Mouse (Mus musculus) limb, embryonic 12.5 days (tissue): ENCODE measurements around the gene Csnk1e. TPM values are rescaled to one million over a fixed set of nuclear protein-coding genes. Genes with fewer than 3 reads are reported as not detected.

Source experiments
- ATAC-seq: fragments of 200-750 bp; cut with Nextera tagmentation; 2 replicates; pipeline ENCODE4 v1.8.0; 2017; ENCODE audit warnings: low read depth, moderate TSS enrichment; ENCODE audit not compliant: insufficient number of reproducible peaks, insufficient read depth, low FRiP score, low TSS enrichment
- H3K27ac ChIP-seq: fragments of 300-500 bp; sonication (generic); 2 replicates; pipeline ENCODE4 v1.5.1; 2016; ENCODE audit warnings: mild to moderate bottlenecking, moderate library complexity
- H3K27me3 ChIP-seq: fragments of 300-500 bp; sonication (generic); 2 replicates; pipeline ENCODE4 v1.6.1; 2016; ENCODE audit warnings: mild to moderate bottlenecking, moderate library complexity
- H3K36me3 ChIP-seq: fragments of 300-500 bp; sonication (generic); 2 replicates; pipeline ENCODE4 v1.6.1; 2016; ENCODE audit warnings: mild to moderate bottlenecking, moderate library complexity
- H3K4me1 ChIP-seq: fragments of 300-500 bp; sonication (generic); replicated peaks from 2 replicates; pipeline ENCODE4 v1.6.1; 2016
- H3K4me2 ChIP-seq: fragments of 300-500 bp; sonication (generic); 2 replicates; pipeline ENCODE4 v1.6.1; 2016; ENCODE audit warnings: mild to moderate bottlenecking, moderate library complexity
- H3K4me3 ChIP-seq: fragments of 300-500 bp; sonication (generic); replicated peaks from 2 replicates; pipeline ENCODE4 v1.5.1; 2016; ENCODE audit warnings: mild to moderate bottlenecking
- H3K9ac ChIP-seq: fragments of 300-500 bp; sonication (generic); replicated peaks from 2 replicates; pipeline ENCODE4 v1.6.1; 2016; ENCODE audit warnings: mild to moderate bottlenecking, moderate library complexity
- H3K9me3 ChIP-seq: fragments of 300-500 bp; sonication (generic); 2 replicates; pipeline ENCODE4 v1.6.1; 2016; ENCODE audit warnings: mild to moderate bottlenecking, moderate library complexity
- WGBS: fragments of 180-500 bp; shearing (Covaris S2); methylation state at CpG from one replicate; pipeline ENCODE4 v1.1.7; 2016; 5-methylcytosine and 5-hydroxymethylcytosine counted together
- polyA plus RNA-seq: library from polyadenylated mRNA; unstranded; fragments of >200 nt; fragmentation: Nextera tagmentation; extraction: Ambion mirVana; gene quantifications from 2 replicates; pipeline ENCODE4 v1.2.1, GENCODE M21; 2016

Csnk1e gene
- polyA plus RNA-seq, 1 experiment from 2014 or later, result 148 TPM

- no peak overlapping the region for H3K27ac ChIP-seq
Measured at GRCm38 (mm10) chr15:79392527-79392926, 62.8 kb downstream of the Csnk1e start.

GRCm38 (mm10) chr15:79391447-79392093 is 63.8 kb downstream of the Csnk1e start:
- Histone ChIP-seq H3K27ac (0 out of 2 replicates have a peak overlapping the region, but pooled peaks have one; percentile 14), H3K36me3 (peaks cover 21% of the 10 kb centered on the region; the same call in 1 of the 2 replicates), H3K4me3 (no peak overlapping the region), H3K4me1 (peaks cover 64% of the 10 kb centered on the region), H3K9ac (no peak overlapping the region), H3K9me3 (no peaks in the 10 kb centered on the region), H3K27me3 (no peaks in the 10 kb centered on the region), H3K4me2 (no peak overlapping the region)
- WGBS, result 47% methylated on average over 7 of the region's 7 CpGs
- no peak for ATAC-seq

More at GRCm38 (mm10) chr15:79392527-79392926, 62.8 kb downstream of the Csnk1e start:
- ATAC-seq, result no peak
- Histone ChIP-seq H3K27me3 (no peaks in the 10 kb centered on the region), H3K4me1 (peaks cover 64% of the 10 kb centered on the region), H3K9ac (no peak overlapping the region), H3K4me2 (no peak overlapping the region), H3K9me3 (no peaks in the 10 kb centered on the region), H3K36me3 (peaks cover 25% of the 10 kb centered on the region; the same call in 1 of the 2 replicates), H3K4me3 (no peak overlapping the region)
- WGBS, result 89% methylated on average over 5 of the region's 5 CpGs

- 87% methylated on average over 6 of the region's 6 CpGs for WGBS
Measured at GRCm38 (mm10) chr15:79390434-79390833, 64.9 kb downstream of the Csnk1e start.

GRCm38 (mm10) chr15:79388171-79388570 is 67.2 kb downstream of the Csnk1e start:
- Histone ChIP-seq H3K4me2 (no peak overlapping the region), H3K9ac (no peak overlapping the region), H3K27me3 (no peaks in the 10 kb centered on the region), H3K27ac (no peak overlapping the region), H3K4me3 (no peak overlapping the region), H3K4me1 (peaks cover 42% of the 10 kb centered on the region), H3K9me3 (no peaks in the 10 kb centered on the region), H3K36me3 (peaks cover 19% of the 10 kb centered on the region; the same call in 1 of the 2 replicates)
- 67% methylated on average over 6 of the region's 6 CpGs for WGBS
- no peak for ATAC-seq

More at GRCm38 (mm10) chr15:79390434-79390833, 64.9 kb downstream of the Csnk1e start:
- no peak overlapping the region for H3K4me2 ChIP-seq
- no peaks in the 10 kb centered on the region for H3K27me3 ChIP-seq
- H3K9me3 ChIP-seq, result no peaks in the 10 kb centered on the region
- H3K36me3 ChIP-seq, result peaks cover 12% of the 10 kb centered on the region; the same call in 1 of the 2 replicates
- peaks cover 64% of the 10 kb centered on the region for H3K4me1 ChIP-seq
- H3K27ac ChIP-seq, result no peak overlapping the region
- no peak for ATAC-seq
- H3K9ac ChIP-seq, result no peak overlapping the region
- no peak overlapping the region for H3K4me3 ChIP-seq

GRCm38 (mm10) chr15:79387611-79388010 is 67.8 kb downstream of the Csnk1e start:
- ATAC-seq, result no peak
- Histone ChIP-seq H3K4me1 (peaks cover 36% of the 10 kb centered on the region), H3K4me3 (no peak overlapping the region), H3K9ac (no peak overlapping the region), H3K9me3 (no peaks in the 10 kb centered on the region), H3K27ac (no peak overlapping the region), H3K4me2 (no peak overlapping the region), H3K27me3 (no peaks in the 10 kb centered on the region), H3K36me3 (peaks cover 19% of the 10 kb centered on the region; the same call in 1 of the 2 replicates)
- 87% methylated on average over 7 of the region's 7 CpGs for WGBS

GRCm38 (mm10) chr15:79387081-79387480 is 68.3 kb downstream of the Csnk1e start:
- WGBS, result 80% methylated on average over 6 of the region's 6 CpGs
- Histone ChIP-seq H3K9ac (no peak overlapping the region), H3K4me2 (no peak overlapping the region), H3K4me1 (peaks cover 31% of the 10 kb centered on the region), H3K36me3 (peaks cover 19% of the 10 kb centered on the region; the same call in 1 of the 2 replicates), H3K4me3 (no peak overlapping the region), H3K9me3 (no peaks in the 10 kb centered on the region), H3K27me3 (no peaks in the 10 kb centered on the region), H3K27ac (no peak overlapping the region)
- ATAC-seq, result no peak

DNA sequence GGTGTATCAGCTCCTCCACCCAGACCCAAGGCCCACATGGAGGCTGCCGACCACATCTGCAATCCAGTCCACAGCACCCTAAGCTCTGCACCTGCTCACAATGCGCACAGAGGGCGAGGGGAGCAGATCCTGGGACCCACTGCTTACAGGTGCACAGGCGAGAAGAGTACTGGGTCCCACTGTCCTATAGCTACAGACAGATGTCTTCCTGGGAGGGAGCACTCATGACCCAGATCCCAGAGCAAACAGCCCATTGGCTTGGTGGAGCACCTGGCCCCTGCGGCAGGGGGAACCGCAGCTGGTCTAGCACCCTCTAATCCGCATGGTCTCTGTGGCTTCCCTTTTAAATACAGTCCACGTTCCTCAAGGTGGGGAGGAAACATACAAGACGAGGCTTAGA is 73.7 kb downstream of the Csnk1e start:
- H3K9me3 ChIP-seq, result no peaks in the 10 kb centered on the region
- H3K4me3 ChIP-seq, result no peak overlapping the region
- no peak for ATAC-seq
- peaks cover 29% of the 10 kb centered on the region for H3K36me3 ChIP-seq
- 0 out of 2 replicates have a peak, but pooled peaks cover 4% of the 10 kb centered on the region for H3K4me1 ChIP-seq
- H3K27ac ChIP-seq, result no peak overlapping the region
- 0 out of 2 replicates have a peak overlapping the region, but pooled peaks have one; percentile 4 for H3K9ac ChIP-seq
- H3K27me3 ChIP-seq, result no peaks in the 10 kb centered on the region
- no peak overlapping the region for H3K4me2 ChIP-seq
- WGBS, result 85% methylated on average over 9 of the region's 9 CpGs

DNA sequence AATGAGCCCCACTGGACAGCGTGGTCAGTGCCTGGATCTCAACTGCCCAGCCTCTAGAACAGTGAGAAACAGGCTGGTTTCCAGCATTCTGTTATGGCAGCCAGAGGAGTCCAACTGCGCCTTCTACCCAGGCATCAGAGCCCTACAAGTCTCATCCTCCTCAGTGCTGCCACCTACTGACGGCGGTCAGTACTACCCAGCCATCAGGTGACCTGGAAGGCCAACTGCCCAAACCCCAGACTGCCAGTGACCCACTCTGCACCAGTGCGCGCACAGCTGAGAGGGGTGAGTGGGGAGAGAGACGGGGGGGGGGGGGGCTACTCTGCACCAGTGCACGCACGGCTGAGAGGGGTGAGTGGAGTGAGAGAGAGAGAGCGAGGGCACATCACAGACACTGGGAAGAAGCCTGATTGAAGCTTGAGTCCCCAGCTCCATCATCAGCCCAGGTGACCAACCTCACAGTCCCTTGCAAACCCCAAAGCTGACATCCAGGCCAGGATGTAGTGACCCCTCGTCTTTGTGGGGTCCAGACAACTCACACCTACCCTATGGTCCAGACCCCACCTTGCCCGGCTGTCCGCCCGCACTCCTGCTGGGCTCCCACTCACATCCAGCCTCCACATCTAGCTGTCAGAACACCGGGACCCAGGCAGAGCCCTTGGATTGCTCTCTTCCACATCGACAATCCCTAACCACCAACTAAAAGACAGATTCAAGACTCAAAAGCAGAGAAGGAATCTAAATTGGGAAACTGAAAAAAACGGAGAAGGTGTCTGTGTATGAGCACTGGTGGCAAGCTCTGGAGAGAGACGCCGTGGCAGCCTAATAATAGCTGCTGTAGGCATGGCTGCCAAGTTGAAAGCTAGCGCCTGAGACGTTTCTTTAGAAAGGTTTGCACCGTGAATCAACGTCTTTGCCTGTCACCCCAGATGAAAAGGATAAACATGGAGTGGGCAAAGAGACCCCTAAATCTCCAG is 74.6 kb downstream of the Csnk1e start:
- no peaks in the 10 kb centered on the region for H3K9me3 ChIP-seq
- H3K9ac ChIP-seq, result no peak overlapping the region
- no peak overlapping the region for H3K4me2 ChIP-seq
- WGBS, result 60% methylated on average over 21 of the region's 23 CpGs
- H3K36me3 ChIP-seq, result peaks cover 37% of the 10 kb centered on the region
- H3K27me3 ChIP-seq, result no peaks in the 10 kb centered on the region
- H3K4me1 ChIP-seq, result 0 out of 2 replicates have a peak, but pooled peaks cover 4% of the 10 kb centered on the region
- ATAC-seq, result no peak
- H3K27ac ChIP-seq, result no peak overlapping the region
- no peak overlapping the region for H3K4me3 ChIP-seq

DNA sequence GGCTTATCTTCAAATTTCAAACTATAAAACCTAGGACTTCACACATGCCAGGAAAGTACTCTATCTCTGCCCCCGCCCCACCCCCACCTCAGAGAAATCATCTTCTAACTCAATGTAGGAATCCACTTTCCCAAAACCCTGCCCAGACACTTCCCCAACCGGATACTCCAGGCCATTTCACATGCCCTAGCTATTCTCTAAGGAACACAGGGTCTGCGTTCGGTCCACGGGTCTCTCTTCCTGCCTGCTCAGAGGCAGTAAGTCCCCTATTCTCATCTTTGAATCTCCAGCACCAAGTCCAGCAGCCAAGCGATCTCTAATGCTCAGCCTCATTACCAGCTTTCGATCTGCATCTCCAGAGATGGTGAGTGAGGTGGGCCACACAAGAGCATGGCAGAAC is 75.7 kb downstream of the Csnk1e start:
- no peak for ATAC-seq
- Histone ChIP-seq H3K4me2 (no peak overlapping the region), H3K4me1 (0 out of 2 replicates have a peak, but pooled peaks cover 4% of the 10 kb centered on the region), H3K9me3 (no peaks in the 10 kb centered on the region), H3K36me3 (peaks cover 43% of the 10 kb centered on the region), H3K4me3 (no peak overlapping the region), H3K27me3 (no peaks in the 10 kb centered on the region), H3K9ac (no peak overlapping the region), H3K27ac (no peak overlapping the region)
- WGBS, result 92% methylated on average over 7 of the region's 7 CpGs

GRCm38 (mm10) chr15:79378608-79379007 is 76.8 kb downstream of the Csnk1e start:
- Histone ChIP-seq H3K36me3 (peaks cover 49% of the 10 kb centered on the region), H3K4me3 (no peak overlapping the region)
- ATAC-seq, result no peak

GRCm38 (mm10) chr15:79377681-79378080 is 77.7 kb downstream of the Csnk1e start:
- no peak overlapping the region for H3K4me2 ChIP-seq
- no peak overlapping the region for H3K4me3 ChIP-seq
- no peak for ATAC-seq
- H3K9ac ChIP-seq, result no peak overlapping the region
- H3K27me3 ChIP-seq, result no peaks in the 10 kb centered on the region
- peaks cover 58% of the 10 kb centered on the region for H3K36me3 ChIP-seq
- H3K9me3 ChIP-seq, result no peaks in the 10 kb centered on the region
- H3K4me1 ChIP-seq, result 0 out of 2 replicates have a peak, but pooled peaks cover 4% of the 10 kb centered on the region
- 80% methylated on average over 6 of the region's 6 CpGs for WGBS
- no peak overlapping the region for H3K27ac ChIP-seq

More at GRCm38 (mm10) chr15:79378608-79379007, 76.8 kb downstream of the Csnk1e start:
- 91% methylated on average over 10 of the region's 10 CpGs for WGBS
- Histone ChIP-seq H3K4me1 (0 out of 2 replicates have a peak, but pooled peaks cover 4% of the 10 kb centered on the region), H3K4me2 (no peak overlapping the region), H3K27me3 (no peaks in the 10 kb centered on the region), H3K27ac (no peak overlapping the region), H3K9me3 (no peaks in the 10 kb centered on the region), H3K9ac (no peak overlapping the region)
